Mouse (Mus musculus): ENCODE data around the gene Psme3.

GRCm38 (mm10) chr11:101278223-101279192 is 37.5 kb upstream of the Psme3 start, which contains the start of the genes Cntd1 and Coa3:
- TF ChIP-seq CTCF (IDR thresholded peaks at IDR 0.05; ENCODE audit: control insufficient read depth, insufficient read depth, insufficient read length) (no peak), USF1 (IDR thresholded peaks at IDR 0.05; ENCODE audit: low read depth) (peak; percentile 25), FOSL1 (IDR thresholded peaks at IDR 0.05; ENCODE audit: insufficient read depth, low read length, poor library complexity, severe bottlenecking) (no peak)

Measured in C2C12 (cell line).